Mouse (Mus musculus): ENCODE measurements at regions not wholly inside any gene's neighbourhood (a gene's known extent, or its start where the extent isn't known, plus 50 kb on each side); places are given as distances from the start of the nearest gene placed in this dataset.

DNA sequence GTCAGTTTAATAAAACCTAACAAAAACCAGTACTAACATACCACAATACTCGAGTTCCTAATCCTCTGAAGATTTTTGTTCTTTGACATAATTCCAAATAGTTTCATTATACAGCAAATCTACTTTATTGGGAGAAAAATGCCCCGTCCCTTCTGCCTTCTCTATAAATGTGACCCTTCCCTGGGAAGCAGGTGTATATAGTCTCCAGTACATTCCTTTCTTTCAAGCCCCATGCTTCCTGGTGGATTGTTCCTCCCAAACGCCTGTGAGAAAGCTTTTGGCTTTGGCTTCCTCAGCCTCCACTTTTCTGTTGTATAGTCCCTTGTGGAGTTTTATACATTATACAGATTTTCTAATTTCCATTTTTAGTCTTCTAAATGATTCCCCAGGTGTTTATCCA lies 1001.8 kb upstream of the Tenm3 start:
- TF ChIP-seq CTCF (IDR thresholded peaks at IDR 0.05) = no peak
- intact Hi-C loops (cut with DNase I) = no loop called here
- H3K27ac ChIP-seq = no peak overlapping the region
- H3K4me3 ChIP-seq = no peak overlapping the region
- DNase-seq = no peak

DNA sequence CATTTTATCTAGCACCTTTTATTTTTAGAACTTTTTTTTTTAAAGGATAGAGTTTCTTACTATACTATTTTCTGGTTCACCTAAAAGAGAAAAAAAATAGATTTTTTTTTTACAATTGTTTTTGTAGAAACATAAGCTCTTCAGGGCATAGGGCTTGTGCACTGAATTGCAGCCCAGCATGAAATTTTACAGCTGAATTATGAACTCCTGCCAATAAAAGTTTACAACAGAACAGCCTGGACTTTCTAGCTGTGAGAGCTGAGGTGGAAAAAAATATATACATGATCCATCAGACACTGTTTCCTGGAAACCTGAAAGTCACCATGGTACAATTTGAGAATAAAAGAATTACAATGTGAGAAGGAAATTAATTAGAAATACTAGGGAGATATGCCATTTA lies 988.2 kb upstream of the Tenm3 start:
- intact Hi-C loops (cut with DNase I) = no loop called here
- DNase-seq = no peak
- TF ChIP-seq CTCF (IDR thresholded peaks at IDR 0.05) = no peak
- H3K4me3 ChIP-seq = no peak overlapping the region
- no peak overlapping the region for H3K27ac ChIP-seq

- no peak overlapping the region for H3K27ac ChIP-seq
- no peak for DNase-seq
- H3K4me3 ChIP-seq = no peak overlapping the region
- peak; percentile 67 for TF ChIP-seq CTCF (IDR thresholded peaks at IDR 0.05)
- intact Hi-C loops (cut with DNase I) = no loop called here
Observed at GRCm38 (mm10) chr8:49829345-49829744, 985.6 kb upstream of the Tenm3 start.

GRCm38 (mm10) chr8:49826231-49826630 lies 982.5 kb upstream of the Tenm3 start:
- H3K4me3 ChIP-seq = no peak overlapping the region
- no peak for TF ChIP-seq CTCF (IDR thresholded peaks at IDR 0.05)
- no peak for DNase-seq
- intact Hi-C loops (cut with DNase I) = no loop called here
- H3K27ac ChIP-seq = no peak overlapping the region

DNA sequence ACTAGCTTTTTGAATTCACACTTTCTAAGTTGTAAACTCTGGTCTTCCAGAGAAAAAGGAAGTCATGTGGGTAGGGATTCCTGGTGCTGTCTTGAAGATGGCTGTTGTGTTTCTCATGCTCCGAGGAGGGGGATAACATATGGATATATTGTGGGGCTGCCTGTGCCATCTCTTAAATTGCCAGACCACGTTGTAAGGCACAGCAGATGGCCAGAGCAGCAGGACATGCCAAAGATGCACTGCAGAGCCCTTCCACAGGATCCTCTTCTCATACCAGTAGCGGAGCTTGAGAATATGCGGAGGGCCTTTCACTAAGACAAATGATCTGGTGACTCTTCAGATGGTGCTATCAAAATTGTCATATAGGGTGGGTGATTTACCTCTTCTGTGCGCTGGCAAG lies 981.2 kb upstream of the Tenm3 start:
- DNase-seq = no peak
- intact Hi-C loops (cut with DNase I) = no loop called here
- no peak overlapping the region for H3K27ac ChIP-seq
- no peak for TF ChIP-seq CTCF (IDR thresholded peaks at IDR 0.05)
- no peak overlapping the region for H3K4me3 ChIP-seq

DNA sequence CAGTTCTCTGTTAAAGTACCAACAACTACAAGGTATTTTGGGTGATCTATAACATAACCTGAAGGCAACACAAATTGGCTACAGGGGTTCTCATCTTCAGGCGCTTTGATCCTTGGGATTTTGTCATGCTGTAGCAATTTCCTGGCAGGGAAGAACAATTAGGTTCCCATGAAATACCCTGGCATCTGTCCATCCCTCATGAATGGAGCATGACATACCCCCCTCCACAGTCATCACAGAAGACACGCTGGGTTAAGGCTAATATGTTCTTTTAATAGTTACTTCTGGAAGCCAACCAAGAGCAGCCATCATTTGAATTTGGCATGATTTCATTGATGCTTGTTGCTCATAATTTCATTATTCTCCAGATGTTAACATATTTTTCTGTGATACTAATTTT lies 979.0 kb upstream of the Tenm3 start:
- Histone ChIP-seq H3K4me3 (no peak overlapping the region), H3K27ac (no peak overlapping the region)
- DNase-seq = no peak
- no peak for TF ChIP-seq CTCF (IDR thresholded peaks at IDR 0.05)
- intact Hi-C loops (cut with DNase I) = no loop called here

DNA sequence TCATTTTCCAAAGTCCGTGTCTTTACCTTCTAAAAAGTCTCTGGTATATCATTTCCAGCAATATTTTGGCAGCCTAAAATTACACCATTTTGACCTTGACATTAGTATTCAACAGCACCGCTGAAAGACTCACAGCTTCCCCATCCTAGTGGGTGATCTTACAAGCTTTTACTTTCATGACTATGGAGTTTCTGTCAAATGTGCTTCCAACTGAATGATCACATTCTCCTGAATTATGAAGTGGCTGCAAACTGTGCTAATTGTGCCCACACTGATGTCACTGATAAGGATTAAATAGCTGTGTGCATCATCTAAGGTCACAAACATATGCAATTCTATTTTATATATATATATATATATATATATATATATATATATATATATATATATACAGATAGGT lies 955.5 kb upstream of the Tenm3 start:
- no peak for TF ChIP-seq CTCF (IDR thresholded peaks at IDR 0.05)
- H3K27ac ChIP-seq = no peak overlapping the region
- intact Hi-C loops (cut with DNase I) = no loop called here

GRCm38 (mm10) chr8:49796741-49797140 lies 953.0 kb upstream of the Tenm3 start:
- intact Hi-C loops (cut with DNase I) = no loop called here
- DNase-seq = no peak
- Histone ChIP-seq H3K27ac (no peak overlapping the region), H3K4me3 (no peak overlapping the region)
- TF ChIP-seq CTCF (IDR thresholded peaks at IDR 0.05) = no peak

More for the DNA sequence above, 955.5 kb upstream of the Tenm3 start:
- no peak overlapping the region for H3K4me3 ChIP-seq
- DNase-seq = no peak

GRCm38 (mm10) chr8:49794491-49794890 lies 950.7 kb upstream of the Tenm3 start:
- Histone ChIP-seq H3K27ac (no peak overlapping the region), H3K4me3 (no peak overlapping the region)
- no peak for TF ChIP-seq CTCF (IDR thresholded peaks at IDR 0.05)
- no peak for DNase-seq
- intact Hi-C loops (cut with DNase I) = no loop called here

DNA sequence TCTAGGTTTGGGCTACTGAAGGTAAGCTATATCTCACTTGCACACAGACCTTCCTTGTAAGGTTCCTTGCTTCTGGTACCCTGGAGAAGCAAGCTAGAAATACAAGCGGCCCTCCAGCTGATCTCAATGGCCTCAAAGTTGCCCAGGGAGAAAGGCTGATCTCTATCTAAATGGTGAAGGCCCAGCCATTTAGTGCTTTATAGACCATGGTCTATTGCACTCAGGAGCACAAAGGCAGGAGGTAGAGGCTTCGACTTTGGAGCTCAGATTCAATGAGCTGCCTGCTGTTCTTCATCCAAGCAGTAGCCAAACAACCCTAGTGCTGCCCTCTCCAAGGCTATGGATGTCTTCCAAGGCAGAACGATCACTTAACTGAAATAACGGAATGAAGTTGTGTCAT lies 926.1 kb upstream of the Tenm3 start:
- no peak for TF ChIP-seq CTCF (IDR thresholded peaks at IDR 0.05)
- no peak for DNase-seq
- intact Hi-C loops (cut with DNase I) = no loop called here
- no peak overlapping the region for H3K27ac ChIP-seq
- no peak overlapping the region for H3K4me3 ChIP-seq

DNA sequence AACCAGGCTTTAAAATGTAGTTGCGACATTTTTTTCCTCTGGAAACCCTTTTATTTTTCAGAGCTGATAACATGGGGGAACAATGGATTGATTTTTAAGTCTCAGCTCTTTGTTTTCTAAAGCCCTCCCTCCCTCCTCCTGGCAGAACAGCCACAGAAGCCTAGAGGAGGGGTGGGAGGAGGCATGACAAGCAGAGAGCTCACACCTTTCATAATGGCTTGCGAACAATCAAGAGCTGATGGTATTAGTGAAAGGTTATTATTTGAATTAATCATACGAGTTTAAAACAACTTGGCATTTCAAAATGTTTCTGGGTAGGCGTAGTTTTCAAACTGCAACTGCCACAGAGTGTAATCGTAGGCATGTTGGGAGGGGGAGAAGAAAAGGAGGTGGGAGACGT lies 894.3 kb upstream of the Tenm3 start:
- no peak for TF ChIP-seq CTCF (IDR thresholded peaks at IDR 0.05)
- intact Hi-C loops (cut with DNase I) = no loop called here

GRCm38 (mm10) chr8:49729156-49729555 lies 885.4 kb upstream of the Tenm3 start:
- intact Hi-C loops (cut with DNase I) = no loop called here
- DNase-seq = no peak
- no peak overlapping the region for H3K27ac ChIP-seq
- no peak overlapping the region for H3K4me3 ChIP-seq
- no peak for TF ChIP-seq CTCF (IDR thresholded peaks at IDR 0.05)

More for the DNA sequence above, 894.3 kb upstream of the Tenm3 start:
- Histone ChIP-seq H3K27ac (no peak overlapping the region), H3K4me3 (no peak overlapping the region)
- no peak for DNase-seq

DNA sequence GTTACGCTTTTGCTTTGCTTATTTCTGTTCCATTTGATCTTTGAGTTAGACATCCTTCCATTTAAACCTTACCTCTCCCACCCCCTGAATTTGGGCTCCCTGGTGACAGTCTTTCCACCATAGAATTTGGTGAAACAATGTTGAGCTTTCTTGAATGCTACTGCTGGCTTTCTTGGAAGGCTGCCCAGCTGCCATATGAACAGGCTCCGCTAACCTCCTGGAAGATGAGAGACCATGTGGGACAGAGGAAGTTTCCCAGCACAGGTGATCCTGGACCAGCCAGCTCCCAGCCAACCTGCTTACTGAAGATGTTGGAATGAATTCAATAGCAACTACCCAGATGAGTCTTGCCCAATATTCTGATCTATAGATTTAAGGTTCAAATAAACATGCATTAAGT lies 868.6 kb upstream of the Tenm3 start:
- no peak for TF ChIP-seq CTCF (IDR thresholded peaks at IDR 0.05)
- DNase-seq = no peak
- no peak overlapping the region for H3K27ac ChIP-seq
- intact Hi-C loops (cut with DNase I) = no loop called here
- no peak overlapping the region for H3K4me3 ChIP-seq

DNA sequence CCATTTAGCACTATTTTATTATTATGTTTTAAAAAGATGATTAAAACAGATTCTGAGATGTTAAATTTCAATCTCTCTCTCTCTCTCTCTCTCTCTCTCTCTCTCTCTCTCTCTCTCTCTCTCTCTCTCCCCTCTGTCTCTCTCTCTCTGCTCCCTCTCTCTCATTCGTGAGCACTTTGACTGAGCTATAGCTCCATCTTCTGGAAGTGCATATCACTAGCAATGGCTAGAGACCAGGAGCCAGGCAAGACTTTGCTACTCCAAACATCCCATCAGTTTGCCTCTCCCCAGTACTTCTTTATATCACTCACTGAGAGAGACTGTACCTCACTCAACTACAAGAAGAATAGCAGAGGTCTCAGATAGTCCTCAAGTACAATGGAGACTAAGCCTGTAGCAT lies 865.0 kb upstream of the Tenm3 start:
- no peak overlapping the region for H3K27ac ChIP-seq
- no peak for DNase-seq
- intact Hi-C loops (cut with DNase I) = no loop called here
- H3K4me3 ChIP-seq = no peak overlapping the region
- TF ChIP-seq CTCF (IDR thresholded peaks at IDR 0.05) = peak; percentile 31; the same call in 1 of the 2 replicates

DNA sequence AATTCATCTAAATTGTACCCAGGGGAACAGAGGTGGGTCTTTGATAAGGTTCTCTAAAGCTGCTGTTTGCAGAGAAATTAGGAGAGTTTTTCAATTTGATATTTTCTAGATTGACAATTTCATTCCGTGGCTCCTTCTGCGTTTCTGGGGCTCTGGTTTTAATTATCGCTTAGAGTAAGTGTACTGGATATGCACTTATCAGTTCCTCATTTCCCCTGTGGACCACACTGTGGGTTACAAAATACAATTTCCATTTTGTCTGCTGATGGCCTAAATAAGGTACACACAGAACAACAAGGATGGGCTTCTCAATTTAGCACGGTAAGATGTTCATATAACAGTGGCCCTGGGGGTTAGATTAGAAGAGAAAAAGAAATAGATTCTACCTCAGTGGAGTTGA lies 855.3 kb upstream of the Tenm3 start:
- TF ChIP-seq CTCF (IDR thresholded peaks at IDR 0.05) = no peak
- DNase-seq = no peak
- intact Hi-C loops (cut with DNase I) = no loop called here
- no peak overlapping the region for H3K4me3 ChIP-seq
- no peak overlapping the region for H3K27ac ChIP-seq

Measured in gastrocnemius, adult 2 months (tissue).